Mouse (Mus musculus) liver, embryonic 16.5 days (tissue): ENCODE results near the gene St3gal6. TPM values are rescaled to one million over a fixed set of nuclear protein-coding genes. Genes with fewer than 3 reads are reported as not detected.
A peak's percentile ranks its signal among the peaks of the same experiment; 100 is the strongest.

Source experiments
- ATAC-seq: fragments of 200-750 bp; cut with Nextera tagmentation; 2 replicates; pipeline ENCODE4 v1.8.0; 2017; ENCODE audit warnings: low read depth, mild to moderate bottlenecking, moderate number of reproducible peaks, moderate library complexity
- H3K27ac ChIP-seq: fragments of 300-500 bp; sonication (generic); 2 replicates; pipeline ENCODE4 v1.5.1; 2014; ENCODE audit warnings: mild to moderate bottlenecking, low read length
- H3K27me3 ChIP-seq: fragments of 300-500 bp; sonication (generic); 2 replicates; pipeline ENCODE4 v1.6.1; 2014; ENCODE audit warnings: low read depth, low read length, mixed read lengths; ENCODE audit not compliant: control insufficient read depth, insufficient read depth
- H3K36me3 ChIP-seq: fragments of 300-500 bp; sonication (generic); 2 replicates; pipeline ENCODE4 v1.6.1; 2014; ENCODE audit warnings: mild to moderate bottlenecking; ENCODE audit not compliant: control insufficient read depth, insufficient read depth
- H3K4me1 ChIP-seq: fragments of 300-500 bp; sonication (generic); 2 replicates; pipeline ENCODE4 v1.6.1; 2014; ENCODE audit warnings: low read depth, low read length, mixed read lengths; ENCODE audit not compliant: control insufficient read depth
- H3K4me2 ChIP-seq: fragments of 300-500 bp; sonication (generic); 2 replicates; pipeline ENCODE4 v1.6.1; 2014; ENCODE audit warnings: low read depth, low read length, mixed read lengths
- H3K4me3 ChIP-seq: fragments of 300-500 bp; sonication (generic); 2 replicates; pipeline ENCODE4 v1.5.1; 2014; ENCODE audit warnings: low read depth, mild to moderate bottlenecking, low read length
- H3K9ac ChIP-seq: fragments of 300-500 bp; sonication (generic); 2 replicates; pipeline ENCODE4 v1.6.1; 2014; ENCODE audit warnings: low read depth, low read length
- H3K9me3 ChIP-seq: fragments of 300-500 bp; sonication (generic); replicated peaks from 2 replicates; pipeline ENCODE4 v1.6.1; 2016; ENCODE audit warnings: low read length; ENCODE audit not compliant: control insufficient read depth
- WGBS: fragments of 180-500 bp; shearing (Covaris S2); extraction: QIAGEN DNeasy Blood & Tissue Kit; methylation state at CpG from one replicate; pipeline ENCODE4 v1.1.7; 2014; ENCODE audit not compliant: insufficient replicate concordance; 5-methylcytosine and 5-hydroxymethylcytosine counted together
- polyA plus RNA-seq: library from polyadenylated mRNA; unstranded; fragments of >200 nt; fragmentation: Nextera tagmentation; extraction: Ambion mirVana; gene quantifications from 2 replicates; pipeline ENCODE4 v1.2.1, GENCODE M21; 2015

St3gal6 gene
- polyA plus RNA-seq, 1 experiment from 2014 or later, result 25.1 TPM

DNA sequence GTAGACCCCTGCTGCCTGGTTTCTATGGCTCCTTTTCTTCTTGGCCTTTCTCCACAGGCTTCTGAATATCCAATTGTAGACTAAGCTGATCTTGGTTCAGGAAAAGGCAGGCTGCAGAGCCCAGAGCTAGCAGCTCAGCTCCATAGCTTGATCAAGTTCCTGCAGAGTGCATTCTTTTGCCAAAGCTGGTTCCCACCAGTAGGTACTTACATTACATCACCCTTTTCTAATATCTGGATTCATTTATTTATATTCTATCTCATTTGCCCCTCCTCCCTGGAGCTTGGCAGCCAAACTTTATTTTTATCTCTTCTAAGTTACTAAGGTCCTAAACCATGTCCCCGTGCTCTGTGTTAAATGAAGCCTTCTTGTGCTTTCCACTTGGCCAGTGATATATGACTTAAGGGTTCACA, 24.9 kb downstream of the St3gal6 start:
- H3K4me3 ChIP-seq, result no peak overlapping the region
- no peaks in the 10 kb centered on the region for H3K27me3 ChIP-seq
- peak overlapping the region; percentile 36; the same call in 1 of the 2 replicates for H3K9ac ChIP-seq
- peak overlapping the region; percentile 96 for H3K27ac ChIP-seq
- 27% methylated on average over 1 of the region's 1 CpGs for WGBS
- no peak for ATAC-seq
- H3K36me3 ChIP-seq, result no peaks in the 10 kb centered on the region
- no peaks in the 10 kb centered on the region for H3K9me3 ChIP-seq
- peaks cover 51% of the 10 kb centered on the region for H3K4me1 ChIP-seq
- no peak overlapping the region for H3K4me2 ChIP-seq

DNA sequence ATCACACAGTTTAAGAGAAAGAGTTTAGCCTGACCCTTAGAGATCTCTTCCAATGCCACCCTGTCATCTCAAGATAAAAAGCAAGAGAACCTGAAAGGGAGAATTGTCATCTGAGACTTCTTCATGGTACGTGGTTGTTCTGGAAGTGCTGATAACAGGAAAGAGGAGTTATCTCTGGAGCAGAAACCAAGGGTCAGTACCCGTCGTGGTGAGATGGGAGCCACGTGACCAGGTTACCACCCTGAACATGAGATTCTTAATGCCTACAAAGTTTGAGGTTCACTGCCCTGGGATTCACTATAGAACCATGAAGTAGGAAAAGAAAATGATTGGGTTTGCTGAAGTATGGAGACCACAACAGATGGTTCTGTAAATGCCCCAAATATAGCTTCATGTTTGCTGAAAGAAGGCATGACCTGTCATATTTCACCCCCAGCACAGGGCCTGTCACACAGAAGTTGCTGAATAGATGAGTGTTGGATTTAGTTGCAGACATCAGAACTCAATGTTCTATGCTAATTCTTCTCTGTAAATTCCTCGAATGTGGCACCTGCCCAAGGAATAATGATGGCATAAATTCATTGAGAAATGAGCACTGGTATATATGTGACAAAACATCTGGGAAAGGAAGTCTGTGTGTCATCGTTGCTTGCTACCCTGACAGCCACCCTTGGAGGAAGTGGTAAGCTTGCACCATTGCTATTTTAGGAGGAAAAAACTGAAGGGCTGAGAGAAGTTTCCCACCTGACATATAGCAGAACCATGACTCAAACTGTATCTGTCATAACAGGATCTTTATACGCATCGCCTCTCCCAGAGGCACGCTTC, 25.9 kb downstream of the St3gal6 start:
- 15% methylated on average over 9 of the region's 9 CpGs for WGBS
- peak overlapping the region; percentile 12 for H3K4me3 ChIP-seq
- H3K27me3 ChIP-seq, result no peaks in the 10 kb centered on the region
- no peaks in the 10 kb centered on the region for H3K9me3 ChIP-seq
- H3K4me1 ChIP-seq, result peaks cover 51% of the 10 kb centered on the region
- peaks cover 3% of the 10 kb centered on the region; the same call in 1 of the 2 replicates for H3K36me3 ChIP-seq
- H3K9ac ChIP-seq, result peak overlapping the region; percentile 50
- H3K27ac ChIP-seq, result peak overlapping the region; percentile 96
- peak; percentile 96 for ATAC-seq
- peak overlapping the region; percentile 59 for H3K4me2 ChIP-seq

DNA sequence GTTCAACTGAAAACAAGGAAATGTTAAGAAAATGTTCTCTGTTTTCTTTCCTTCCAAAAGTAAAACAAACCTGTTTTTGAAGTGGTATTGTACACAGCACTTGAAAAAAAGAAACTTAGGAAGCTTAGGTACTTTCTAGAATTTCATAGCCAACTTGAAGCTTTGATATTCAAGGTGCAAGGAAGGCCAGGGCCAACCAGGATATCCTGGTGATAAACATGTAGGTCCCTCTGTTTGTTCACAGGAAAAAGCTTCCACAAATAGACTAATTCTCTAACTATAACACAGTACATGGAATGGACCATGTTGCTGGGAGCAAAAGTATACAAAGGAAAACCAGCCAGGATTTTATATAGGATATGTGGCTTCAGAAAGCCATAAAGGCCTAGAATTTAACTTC, 27.3 kb downstream of the St3gal6 start:
- peak overlapping the region; percentile 50 for H3K9ac ChIP-seq
- peaks cover 41% of the 10 kb centered on the region for H3K4me1 ChIP-seq
- H3K27me3 ChIP-seq, result no peaks in the 10 kb centered on the region
- ATAC-seq, result no peak
- H3K27ac ChIP-seq, result peak overlapping the region; percentile 96
- peaks cover 10% of the 10 kb centered on the region for H3K36me3 ChIP-seq
- no peak overlapping the region for H3K4me3 ChIP-seq
- H3K9me3 ChIP-seq, result no peaks in the 10 kb centered on the region
- peak overlapping the region; percentile 59; the same call in 1 of the 2 replicates for H3K4me2 ChIP-seq

DNA sequence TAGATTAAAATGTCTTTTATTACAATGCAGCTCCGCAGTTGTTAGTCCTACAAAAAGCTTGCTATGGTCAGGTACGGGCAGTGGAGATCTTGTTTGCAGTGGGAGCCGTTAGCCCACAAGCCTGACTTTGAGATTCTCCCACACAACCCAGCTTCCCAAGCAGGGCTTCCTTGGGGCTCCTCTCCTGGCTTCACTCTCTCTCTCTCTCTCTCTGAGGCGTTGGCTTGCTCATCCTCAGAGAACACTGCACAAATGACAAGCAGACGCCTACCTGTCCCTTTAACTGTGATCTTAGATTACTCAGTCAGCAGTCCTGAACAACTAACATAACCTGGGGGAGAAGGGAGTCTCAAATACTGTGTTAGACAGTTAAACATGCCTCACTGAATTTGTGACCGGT, 36.2 kb downstream of the St3gal6 start:
- no peaks in the 10 kb centered on the region; the same call in 1 of the 2 replicates for H3K4me1 ChIP-seq
- no peak for ATAC-seq
- no peaks in the 10 kb centered on the region for H3K27me3 ChIP-seq
- H3K9me3 ChIP-seq, result no peaks in the 10 kb centered on the region
- H3K4me3 ChIP-seq, result no peak overlapping the region
- WGBS, result 69% methylated on average over 6 of the region's 6 CpGs
- no peak overlapping the region for H3K27ac ChIP-seq
- no peak overlapping the region for H3K9ac ChIP-seq
- peaks cover 15% of the 10 kb centered on the region for H3K36me3 ChIP-seq
- H3K4me2 ChIP-seq, result no peak overlapping the region

DNA sequence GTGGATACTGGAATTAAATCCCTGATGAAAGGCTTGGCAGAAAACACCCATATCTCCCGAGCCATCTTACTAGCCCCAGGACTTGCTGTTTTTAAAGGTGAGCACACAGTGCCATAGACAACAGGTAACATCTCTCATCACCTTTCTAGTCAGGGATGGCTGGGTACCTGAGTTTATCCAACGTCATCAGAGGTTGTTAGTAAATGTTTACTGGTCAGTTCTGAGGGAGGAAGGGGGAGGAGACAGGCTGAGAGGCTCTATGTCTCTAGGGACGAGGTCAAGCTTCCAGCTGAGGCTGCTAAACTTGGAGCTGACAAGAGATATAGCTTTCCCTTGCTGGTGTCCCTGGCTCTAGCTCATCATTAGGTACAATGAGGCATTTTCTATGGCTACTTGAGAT, 41.7 kb downstream of the St3gal6 start:
- no peak overlapping the region; the same call in 1 of the 2 replicates for H3K9ac ChIP-seq
- peaks cover 6% of the 10 kb centered on the region; the same call in 1 of the 2 replicates for H3K36me3 ChIP-seq
- no peak overlapping the region for H3K4me3 ChIP-seq
- 44% methylated on average over 3 of the region's 3 CpGs for WGBS
- peaks cover 4% of the 10 kb centered on the region; the same call in 1 of the 2 replicates for H3K4me1 ChIP-seq
- peak overlapping the region; percentile 35; the same call in 1 of the 2 replicates for H3K27ac ChIP-seq
- no peak for ATAC-seq
- H3K27me3 ChIP-seq, result no peaks in the 10 kb centered on the region
- no peaks in the 10 kb centered on the region for H3K9me3 ChIP-seq
- no peak overlapping the region for H3K4me2 ChIP-seq

DNA sequence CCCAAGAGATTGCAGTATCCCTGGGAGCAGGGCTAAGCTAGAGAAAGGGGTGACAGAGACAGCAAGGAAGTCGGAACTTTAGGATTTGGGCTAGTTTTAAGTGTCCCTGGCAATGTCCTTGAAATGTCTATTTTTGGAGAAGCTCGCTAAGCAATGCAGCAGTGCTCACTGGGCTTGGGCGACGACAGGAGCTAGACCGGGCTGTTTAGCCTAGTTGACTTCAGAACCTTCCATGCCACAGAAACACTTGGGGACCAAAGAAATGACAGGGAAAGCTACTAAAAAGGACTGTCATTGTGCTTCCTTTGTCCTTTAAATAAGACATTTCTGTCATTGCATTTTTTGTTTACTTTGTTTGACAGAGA, 42.2 kb downstream of the St3gal6 start:
- H3K27ac ChIP-seq, result peak overlapping the region; percentile 35; the same call in 1 of the 2 replicates
- H3K9ac ChIP-seq, result peak overlapping the region; percentile 11; the same call in 1 of the 2 replicates
- no peaks in the 10 kb centered on the region for H3K9me3 ChIP-seq
- ATAC-seq, result no peak
- peaks cover 4% of the 10 kb centered on the region; the same call in 1 of the 2 replicates for H3K4me1 ChIP-seq
- no peaks in the 10 kb centered on the region for H3K27me3 ChIP-seq
- no peak overlapping the region for H3K4me2 ChIP-seq
- H3K4me3 ChIP-seq, result no peak overlapping the region
- WGBS, result 56% methylated on average over 5 of the region's 5 CpGs
- peaks cover 6% of the 10 kb centered on the region; the same call in 1 of the 2 replicates for H3K36me3 ChIP-seq

DNA sequence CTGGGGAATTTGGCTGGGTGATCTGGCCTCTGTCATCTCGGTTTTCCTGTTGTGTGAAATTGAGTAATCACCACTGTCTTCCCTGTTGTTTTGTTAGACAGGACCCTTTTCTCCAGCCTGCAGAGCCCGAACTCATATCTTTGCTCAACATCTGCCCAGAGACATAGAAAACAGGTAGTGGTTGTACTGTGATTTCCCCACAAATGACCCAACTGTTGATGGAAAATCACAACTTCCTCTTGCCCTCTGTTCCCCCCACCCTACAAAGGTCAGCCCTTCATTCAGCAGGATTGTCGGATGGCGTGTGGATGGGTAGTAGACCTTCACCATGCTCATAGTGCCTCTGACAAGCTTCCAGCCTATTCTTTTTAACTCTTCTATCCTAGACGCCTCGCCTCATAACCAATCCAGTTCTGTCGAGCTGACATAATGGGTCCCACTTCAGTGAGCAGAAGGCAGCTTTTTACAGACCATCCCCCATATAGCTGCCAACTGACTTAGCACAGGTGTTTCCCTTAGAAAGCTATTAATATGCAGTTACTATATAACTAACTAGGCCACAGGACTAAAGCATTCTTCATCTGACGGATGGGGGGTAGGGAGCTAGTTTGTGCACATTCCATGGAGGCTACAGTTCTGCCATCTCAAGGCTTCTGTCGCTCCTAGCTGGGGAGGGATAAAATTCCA, 42.7 kb downstream of the St3gal6 start:
- H3K9ac ChIP-seq, result no peak overlapping the region
- peaks cover 4% of the 10 kb centered on the region; the same call in 1 of the 2 replicates for H3K4me1 ChIP-seq
- no peaks in the 10 kb centered on the region for H3K9me3 ChIP-seq
- H3K36me3 ChIP-seq, result peaks cover 6% of the 10 kb centered on the region; the same call in 1 of the 2 replicates
- ATAC-seq, result peak; percentile 23; the same call in 1 of the 2 replicates
- peak overlapping the region; percentile 35; the same call in 1 of the 2 replicates for H3K27ac ChIP-seq
- no peak overlapping the region for H3K4me2 ChIP-seq
- WGBS, result 44% methylated on average over 9 of the region's 9 CpGs
- no peak overlapping the region for H3K4me3 ChIP-seq
- no peaks in the 10 kb centered on the region for H3K27me3 ChIP-seq

DNA sequence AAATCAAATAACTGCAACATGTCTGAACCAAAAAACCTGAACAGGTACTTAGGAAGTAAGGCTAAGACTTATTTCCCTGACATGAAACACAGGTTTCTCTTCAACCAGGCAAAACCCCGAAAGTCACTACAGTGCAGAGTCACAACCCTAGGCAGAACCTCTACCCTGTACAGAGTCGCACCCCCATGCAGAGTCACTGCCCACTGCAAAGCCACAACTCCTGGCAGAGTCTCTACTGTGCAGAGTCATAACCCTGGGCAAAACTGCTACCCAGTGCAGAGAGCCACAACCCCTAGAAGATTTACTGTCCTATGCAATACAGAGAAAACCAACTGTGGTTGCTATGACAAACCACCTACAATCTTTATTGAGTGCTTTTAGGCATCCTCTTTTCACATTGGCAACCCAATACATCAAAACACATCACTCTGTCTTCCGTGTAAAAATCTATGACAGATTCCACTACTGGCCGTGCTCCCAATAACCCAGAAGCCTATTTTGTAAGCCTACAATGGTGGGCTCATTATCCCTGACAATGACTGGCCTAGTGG, 44.1 kb downstream of the St3gal6 start:
- peaks cover 7% of the 10 kb centered on the region; the same call in 1 of the 2 replicates for H3K36me3 ChIP-seq
- H3K27me3 ChIP-seq, result no peaks in the 10 kb centered on the region
- no peak overlapping the region for H3K4me3 ChIP-seq
- H3K9me3 ChIP-seq, result no peaks in the 10 kb centered on the region
- 62% methylated on average over 4 of the region's 4 CpGs for WGBS
- H3K4me2 ChIP-seq, result no peak overlapping the region
- no peak overlapping the region for H3K27ac ChIP-seq
- H3K4me1 ChIP-seq, result peaks cover 6% of the 10 kb centered on the region; the same call in 1 of the 2 replicates
- no peak overlapping the region for H3K9ac ChIP-seq
- no peak for ATAC-seq
